In genomic region chr9:118537463-118538339, GRCm38 (mm10) we compare ENCODE assay signal across 16 mouse cellular contexts. TPM values are rescaled to one million over a fixed set of nuclear protein-coding genes. Genes with fewer than 3 reads are reported as not detected.
"Had no signal": no experiment of that assay in that cellular context is flagged by ENCODE, and none has a peak within 500 bp of the region (broad histone marks: within the 10 kb centered on the region; RNA-seq: fewer than 3 reads in every experiment).

No protein-coding gene starts in this region.

- DNase-seq: lung, adult 18-20 months; lung, embryonic 14.5 days; lung, postnatal 10 days; lung, postnatal 4 days; right cerebral cortex, postnatal 14 days; spleen, adult 18-20 months; thymus, adult 18-20 months; thymus, postnatal 14 days; thymus, postnatal 36 days had no signal

- ATAC-seq: midbrain, embryonic 15.5 days had no signal

- H3K27ac ChIP-seq: midbrain, embryonic 10.5 days; midbrain, embryonic 12.5 days; midbrain, embryonic 15.5 days; neural tube, embryonic 12.5 days had no signal

- H3K4me3 ChIP-seq: midbrain, embryonic 10.5 days; midbrain, embryonic 12.5 days; midbrain, embryonic 15.5 days; neural tube, embryonic 12.5 days had no signal

- H3K4me1 ChIP-seq: midbrain, embryonic 10.5 days; midbrain, embryonic 12.5 days; midbrain, embryonic 15.5 days; neural tube, embryonic 12.5 days had no signal

- H3K27me3 ChIP-seq: midbrain, embryonic 12.5 days; midbrain, embryonic 15.5 days; neural tube, embryonic 12.5 days had no signal

- H3K4me2 ChIP-seq: lung, embryonic 14.5 days; midbrain, embryonic 12.5 days; midbrain, embryonic 15.5 days; neural tube, embryonic 12.5 days had no signal

- H3K9me3 ChIP-seq: midbrain, embryonic 10.5 days; midbrain, embryonic 12.5 days; midbrain, embryonic 15.5 days; neural tube, embryonic 12.5 days had no signal

- H3K9ac ChIP-seq: lung, embryonic 14.5 days; midbrain, embryonic 12.5 days; midbrain, embryonic 15.5 days; neural tube, embryonic 12.5 days had no signal

RNA-seq across cellular contexts. Expression of gene Eomes, which starts 59.7 kb away (rescaled TPM):
- polyA plus RNA-seq: lung, embryonic 14.5 days; lung, embryonic 16.5 days; neural tube, embryonic 14.5 days; stomach, embryonic 14.5 days had no signal
